In the genomic region with DNA sequence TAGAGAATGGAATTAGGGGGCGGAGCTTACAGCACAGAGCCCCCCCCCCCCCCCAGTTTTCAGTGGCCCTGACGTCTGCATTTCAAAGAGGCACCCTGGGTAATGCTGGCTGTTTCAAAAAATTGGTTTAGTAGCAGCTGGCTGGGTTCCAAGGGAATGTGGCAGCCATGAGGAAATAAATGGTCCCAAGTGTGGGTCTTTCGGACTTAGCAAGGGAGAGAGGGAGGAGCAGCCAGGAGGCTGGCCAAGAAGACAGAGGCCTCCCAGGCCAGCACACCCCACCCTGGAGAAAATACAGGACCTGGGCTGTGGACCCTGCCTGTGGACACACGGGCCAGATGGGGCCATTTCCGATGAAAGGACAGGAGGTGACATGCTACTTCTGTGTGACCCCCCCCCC, we compare ENCODE assay signal across 9 mouse cellular contexts.
A peak's percentile ranks its signal among the peaks of the same experiment; 100 is the strongest.
DNase-seq lines count a peak whose midpoint lies in the region; ATAC-seq and TF ChIP-seq lines count a peak whose summit lies in the region.
"Had no signal": no experiment of that assay in that cellular context is flagged by ENCODE, and none has a peak within 500 bp of the region (broad histone marks: within the 10 kb centered on the region; RNA-seq: fewer than 3 reads in every experiment).

No protein-coding gene starts in this region.

- H3K27ac ChIP-seq in midbrain, embryonic 12.5 days (replicated peaks) = 0 out of 2 replicates have a peak overlapping the region, but pooled peaks have one; percentile 20
- no peak overlapping the region for H3K27ac ChIP-seq in midbrain, embryonic 10.5 days (replicated peaks)
- H3K27ac ChIP-seq in forebrain, embryonic 16.5 days (ENCODE audit: low read length) = peak overlapping the region; percentile 62
- no peak overlapping the region for H3K27ac ChIP-seq in stomach, embryonic 15.5 days
- H3K27ac ChIP-seq in cerebellum, adult 2 months (ENCODE audit: insufficient read depth, low read length) = no peak overlapping the region
- H3K27ac ChIP-seq: embryonic facial prominence, embryonic 13.5 days had no signal

- H3K36me3 ChIP-seq in midbrain, embryonic 12.5 days = peaks cover 61% of the 10 kb centered on the region
- peaks cover 68% of the 10 kb centered on the region for H3K36me3 ChIP-seq in midbrain, embryonic 10.5 days
- H3K36me3 ChIP-seq in forebrain, embryonic 16.5 days (ENCODE audit: control insufficient read depth, insufficient read depth) = peaks cover 14% of the 10 kb centered on the region
- H3K36me3 ChIP-seq in stomach, embryonic 15.5 days = no peaks in the 10 kb centered on the region
- H3K36me3 ChIP-seq: embryonic facial prominence, embryonic 13.5 days had no signal

- 50% methylated on average over 5 of the region's 5 CpGs for WGBS in midbrain, embryonic 12.5 days
- 43% methylated on average over 5 of the region's 5 CpGs for WGBS in midbrain, embryonic 10.5 days
- 29% methylated on average over 5 of the region's 5 CpGs for WGBS in forebrain, embryonic 16.5 days
- 18% methylated on average over 5 of the region's 5 CpGs for WGBS in stomach, embryonic 15.5 days
- WGBS in cerebellum, adult 2 months = 27% methylated on average over 5 of the region's 5 CpGs

- no peaks in the 10 kb centered on the region for H3K27me3 ChIP-seq in midbrain, embryonic 12.5 days
- H3K27me3 ChIP-seq in midbrain, embryonic 10.5 days (ENCODE audit: low read depth, poor library complexity, severe bottlenecking) = no peaks in the 10 kb centered on the region
- H3K27me3 ChIP-seq in forebrain, embryonic 16.5 days (replicated peaks; ENCODE audit: control insufficient read depth, insufficient read depth, low read length) = no peaks in the 10 kb centered on the region
- H3K27me3 ChIP-seq in stomach, embryonic 15.5 days (replicated peaks) = no peaks in the 10 kb centered on the region
- no peaks in the 10 kb centered on the region for H3K27me3 ChIP-seq in cerebellum, adult 2 months (ENCODE audit: control insufficient read depth, insufficient read depth, low read length)
- H3K27me3 ChIP-seq: embryonic facial prominence, embryonic 13.5 days had no signal

- no peak overlapping the region for H3K4me2 ChIP-seq in midbrain, embryonic 12.5 days (replicated peaks)
- H3K4me2 ChIP-seq in forebrain, embryonic 16.5 days (ENCODE audit: low read length) = no peak overlapping the region
- H3K4me2 ChIP-seq in stomach, embryonic 15.5 days = no peak overlapping the region
- H3K4me2 ChIP-seq: embryonic facial prominence, embryonic 13.5 days had no signal

- no peak for DNase-seq in midbrain, embryonic 10.5 days (ENCODE audit: low spot score)
- peak; percentile 64 to 70 for DNase-seq in kidney, postnatal 4 days
- no peak for DNase-seq in cerebellum, adult 2 months
- no peak for DNase-seq in layer of hippocampus, adult 8-10 months (ENCODE audit: low spot score in 2 of 2)

- no peak overlapping the region for H3K9ac ChIP-seq in midbrain, embryonic 12.5 days (replicated peaks)
- H3K9ac ChIP-seq in forebrain, embryonic 16.5 days (replicated peaks; ENCODE audit: low read depth, low read length) = no peak overlapping the region
- H3K9ac ChIP-seq in stomach, embryonic 15.5 days = no peak overlapping the region
- H3K9ac ChIP-seq: embryonic facial prominence, embryonic 13.5 days had no signal

- no peak for ATAC-seq in midbrain, embryonic 12.5 days (ENCODE audit: low FRiP score, low read depth)
- peak; percentile 19; the same call in 1 of the 2 replicates for ATAC-seq in forebrain, embryonic 16.5 days
- ATAC-seq in stomach, embryonic 15.5 days (ENCODE audit: insufficient read depth, low FRiP score, low read depth) = peak; percentile 47; the same call in 1 of the 2 replicates

- TF ChIP-seq POLR2A in cerebellum, adult 2 months (IDR thresholded peaks at IDR 0.05; ENCODE audit: borderline replicate concordance, insufficient read depth, low read length) = no peak

- peaks cover 14% of the 10 kb centered on the region; the same call in 1 of the 2 replicates for H3K4me1 ChIP-seq in midbrain, embryonic 12.5 days
- peaks cover 10% of the 10 kb centered on the region; the same call in 1 of the 2 replicates for H3K4me1 ChIP-seq in midbrain, embryonic 10.5 days
- H3K4me1 ChIP-seq in forebrain, embryonic 16.5 days (replicated peaks; ENCODE audit: control insufficient read depth, insufficient read depth, low read length) = peaks cover 12% of the 10 kb centered on the region
- peaks cover 11% of the 10 kb centered on the region for H3K4me1 ChIP-seq in stomach, embryonic 15.5 days
- H3K4me1 ChIP-seq in cerebellum, adult 2 months (ENCODE audit: control insufficient read depth, insufficient read depth, low read length) = no peaks in the 10 kb centered on the region

- no peaks in the 10 kb centered on the region for H3K9me3 ChIP-seq in midbrain, embryonic 12.5 days
- H3K9me3 ChIP-seq in midbrain, embryonic 10.5 days (replicated peaks) = no peaks in the 10 kb centered on the region
- H3K9me3 ChIP-seq in forebrain, embryonic 16.5 days (ENCODE audit: control insufficient read depth, low read length) = no peaks in the 10 kb centered on the region
- H3K9me3 ChIP-seq in stomach, embryonic 15.5 days = no peaks in the 10 kb centered on the region
- H3K9me3 ChIP-seq: embryonic facial prominence, embryonic 13.5 days had no signal

- no peak for TF ChIP-seq CTCF in cerebellum, adult 2 months (IDR thresholded peaks at IDR 0.05; ENCODE audit: borderline replicate concordance, insufficient read depth, low read depth, low read length)

- H3K4me3 ChIP-seq in midbrain, embryonic 12.5 days = no peak overlapping the region
- H3K4me3 ChIP-seq in midbrain, embryonic 10.5 days = no peak overlapping the region
- H3K4me3 ChIP-seq in forebrain, embryonic 16.5 days (replicated peaks; ENCODE audit: low read length) = no peak overlapping the region
- H3K4me3 ChIP-seq in stomach, embryonic 15.5 days (replicated peaks) = no peak overlapping the region
- H3K4me3 ChIP-seq in cerebellum, adult 2 months (replicated peaks; ENCODE audit: insufficient read depth, low read depth, low read length) = no peak overlapping the region
- H3K4me3 ChIP-seq: embryonic facial prominence, embryonic 13.5 days; myocyte had no signal

Comparison
In these comparisons a context has a peak if more than half of its experiments do, and no peak if none do; other contexts are left out.
1. H3K27ac ChIP-seq: peak in midbrain, embryonic 12.5 days (single experiment) and forebrain, embryonic 16.5 days (single experiment); none in midbrain, embryonic 10.5 days (single experiment), stomach, embryonic 15.5 days (single experiment) and cerebellum, adult 2 months (single experiment).
2. DNase-seq: peak in kidney, postnatal 4 days (2 of 2); none in midbrain, embryonic 10.5 days (single experiment), cerebellum, adult 2 months (0 of 2) and layer of hippocampus, adult 8-10 months (0 of 2).